Mouse (Mus musculus) lung, postnatal 4 days (tissue): ENCODE measurements at regions not wholly inside any gene's neighbourhood (a gene's known extent, or its start where the extent isn't known, plus 50 kb on each side); places are given as distances from the start of the nearest gene placed in this dataset.

Experiments used
- DNase-seq, 2 experiments: peaks; one replicate each; pipeline ENCODE4 v3.0.0; 2021

DNA sequence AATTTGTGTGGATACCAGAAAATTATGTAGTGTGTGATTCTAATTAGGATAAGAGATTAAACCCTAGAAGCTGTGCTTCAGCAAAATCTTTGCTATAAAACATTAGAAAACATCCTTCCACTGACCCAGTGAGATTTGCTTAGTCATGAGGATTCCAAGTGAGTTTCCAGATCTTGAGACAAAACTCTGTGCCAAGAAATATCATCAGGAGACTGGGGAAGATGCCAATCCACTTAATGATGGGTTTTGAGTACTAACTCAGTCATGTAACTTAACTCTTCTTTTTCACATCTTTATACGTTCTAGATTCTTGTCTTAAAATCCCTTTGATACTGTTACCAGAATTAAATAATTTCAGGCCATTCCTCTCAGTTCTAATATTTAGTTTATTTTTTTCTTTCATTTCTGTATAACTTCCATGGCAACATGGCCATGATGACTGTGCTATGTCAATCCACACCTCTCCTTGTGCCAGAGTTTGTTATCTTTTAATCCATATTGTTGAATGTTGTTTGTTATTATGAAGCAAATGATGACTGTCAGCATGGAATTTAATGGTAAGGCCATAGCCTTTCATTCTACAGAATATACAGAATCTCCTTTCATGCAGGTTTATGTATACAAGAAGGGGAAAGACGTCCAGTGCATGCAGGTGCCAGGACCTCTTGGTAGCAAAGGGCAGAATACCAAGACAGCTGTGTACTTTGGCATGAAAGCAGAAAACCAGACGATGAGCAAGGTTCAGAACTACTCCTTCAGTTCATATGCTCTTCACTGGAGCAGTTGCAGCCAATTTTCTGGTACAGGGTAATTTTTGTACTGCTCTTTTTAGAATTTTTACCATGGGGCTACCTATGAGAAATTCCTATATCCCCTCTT lies 599.7 kb upstream of the Adamts5 start:
- no peak for DNase-seq

- DNase-seq: no peak
Measured at GRCm38 (mm10) chr16:86475145-86475544, 573.5 kb upstream of the Adamts5 start.

- DNase-seq: peak in 1 of 2 experiments; percentile 18
Measured at GRCm38 (mm10) chr16:86473059-86473740, 571.6 kb upstream of the Adamts5 start.

- no peak for DNase-seq
Measured at GRCm38 (mm10) chr16:86461073-86461472, 559.4 kb upstream of the Adamts5 start.

- DNase-seq: no peak
Measured at GRCm38 (mm10) chr16:86456649-86457048, 555.0 kb upstream of the Adamts5 start.

DNA sequence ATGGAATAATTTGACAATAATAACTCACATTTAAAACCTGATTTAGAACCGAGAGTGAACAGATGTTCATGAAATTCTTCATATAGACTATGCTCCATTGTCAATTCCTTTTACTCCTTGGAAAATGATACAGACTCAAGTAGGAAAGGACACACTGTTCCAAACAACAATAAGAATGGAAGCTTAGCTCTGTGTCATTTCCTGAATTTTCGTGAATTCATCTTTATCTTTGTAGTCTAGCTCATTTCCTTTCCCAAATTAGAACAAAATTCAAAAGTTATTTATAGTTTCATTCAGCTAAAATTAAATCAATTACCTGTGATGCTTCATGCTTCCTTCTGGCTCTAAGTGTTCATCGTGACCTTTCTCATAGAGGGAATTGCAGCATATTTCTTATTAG lies 553.2 kb upstream of the Adamts5 start:
- no peak for DNase-seq

- DNase-seq: no peak
Measured at GRCm38 (mm10) chr16:86454031-86454430, 552.4 kb upstream of the Adamts5 start.

- no peak for DNase-seq
Measured at GRCm38 (mm10) chr16:86448478-86449160, 547.0 kb upstream of the Adamts5 start.

GRCm38 (mm10) chr16:86419458-86419857 lies 517.8 kb upstream of the Adamts5 start:
- DNase-seq: peak in 1 of 2 experiments; percentile 74

DNA sequence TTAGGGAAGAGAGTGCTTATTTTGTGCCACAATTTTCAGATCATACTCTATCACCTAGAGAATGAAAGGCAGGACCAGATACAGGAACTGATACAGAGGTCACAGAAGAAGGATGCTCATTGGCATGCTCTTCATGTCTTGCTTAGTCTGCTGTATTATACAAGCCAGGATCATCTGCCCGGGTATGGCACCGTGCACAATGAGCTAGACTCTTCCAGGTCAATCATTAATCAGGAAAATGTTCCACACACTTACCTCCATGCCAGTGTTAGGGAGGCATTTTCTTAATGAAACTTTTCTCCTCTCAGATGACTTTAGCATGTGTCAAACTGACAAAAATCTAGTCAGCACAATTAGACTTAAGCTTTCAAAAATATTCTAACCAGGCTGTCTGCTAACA lies 502.7 kb upstream of the Adamts5 start:
- no peak for DNase-seq

- DNase-seq: no peak
Measured at GRCm38 (mm10) chr16:86401381-86401780, 499.8 kb upstream of the Adamts5 start.

DNA sequence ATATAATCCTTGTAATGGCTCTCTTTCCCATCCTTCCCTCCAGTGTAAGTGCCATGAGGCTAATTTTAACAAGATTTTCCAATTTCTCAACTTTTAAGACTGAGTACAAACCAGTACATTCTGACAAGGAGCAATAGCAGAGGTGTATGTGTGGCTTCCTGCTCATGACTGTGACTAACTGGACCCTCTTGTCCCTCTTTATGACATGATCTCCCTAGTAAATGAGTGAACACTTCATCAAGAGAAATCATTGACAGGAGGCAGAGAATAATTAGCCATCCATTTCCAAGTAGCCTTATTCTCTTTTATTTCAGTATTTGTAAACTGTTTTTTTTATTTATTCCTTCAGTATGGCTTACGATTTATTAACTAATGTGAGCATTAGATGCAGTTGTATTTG lies 497.7 kb upstream of the Adamts5 start:
- no peak for DNase-seq

DNA sequence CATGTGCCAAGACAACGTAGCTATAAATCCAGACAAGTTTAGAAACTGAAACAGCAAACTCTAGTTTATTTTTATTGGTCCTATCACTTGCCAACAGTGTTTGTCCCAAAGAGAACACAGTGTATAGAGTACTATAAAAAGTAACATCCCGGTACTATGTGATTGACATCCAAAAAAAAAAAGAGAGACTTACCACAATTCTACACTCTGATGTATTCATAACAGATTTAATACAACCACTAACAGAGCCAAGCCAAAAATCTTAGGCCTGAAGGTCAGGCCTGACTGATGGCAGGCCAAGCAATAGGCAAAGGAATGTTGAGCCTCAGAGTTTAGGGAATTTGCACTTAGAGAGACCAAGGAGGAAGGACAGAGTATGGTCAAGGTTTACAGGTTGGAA lies 495.9 kb upstream of the Adamts5 start:
- DNase-seq: no peak

GRCm38 (mm10) chr16:86389063-86389723 lies 487.6 kb upstream of the Adamts5 start:
- no peak for DNase-seq

DNA sequence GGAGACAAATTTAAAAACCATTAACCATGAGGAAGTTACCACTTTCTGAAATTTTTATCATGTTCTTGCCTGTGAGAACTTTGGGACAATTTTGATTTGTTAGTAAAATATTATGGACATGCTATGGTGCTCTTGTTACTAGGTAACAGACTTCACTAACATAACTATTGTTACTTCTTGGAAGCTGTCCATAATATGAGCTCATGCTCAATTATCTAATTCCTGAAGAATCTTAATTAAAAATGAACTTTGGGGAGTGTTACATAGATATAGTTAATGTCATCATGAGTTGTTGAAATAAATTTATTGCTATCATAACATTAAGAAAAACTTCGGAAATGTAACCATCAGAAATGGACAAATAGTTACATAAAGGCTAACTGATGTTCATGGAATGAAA lies 486.5 kb upstream of the Adamts5 start:
- DNase-seq: no peak

GRCm38 (mm10) chr16:86377991-86378390 lies 476.4 kb upstream of the Adamts5 start:
- DNase-seq: no peak

DNA sequence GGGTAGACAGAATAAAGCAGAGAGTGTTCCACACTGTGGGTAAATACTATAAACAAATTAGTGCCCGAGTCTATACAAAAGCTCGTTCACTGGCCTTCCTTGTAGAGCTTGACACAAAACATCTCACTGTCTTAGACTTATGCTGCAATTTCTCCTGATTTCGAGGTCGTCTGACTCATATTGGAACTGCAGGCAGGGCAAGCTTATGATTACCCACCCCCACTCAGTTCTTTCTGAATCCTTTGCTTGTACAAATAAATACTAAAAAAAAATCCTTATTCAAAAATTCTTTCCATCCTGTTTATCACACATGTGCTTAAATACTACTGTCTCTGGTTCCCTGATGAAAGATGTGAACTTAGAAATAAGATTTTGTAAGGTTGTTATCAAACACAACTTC lies 470.0 kb upstream of the Adamts5 start:
- no peak for DNase-seq

DNA sequence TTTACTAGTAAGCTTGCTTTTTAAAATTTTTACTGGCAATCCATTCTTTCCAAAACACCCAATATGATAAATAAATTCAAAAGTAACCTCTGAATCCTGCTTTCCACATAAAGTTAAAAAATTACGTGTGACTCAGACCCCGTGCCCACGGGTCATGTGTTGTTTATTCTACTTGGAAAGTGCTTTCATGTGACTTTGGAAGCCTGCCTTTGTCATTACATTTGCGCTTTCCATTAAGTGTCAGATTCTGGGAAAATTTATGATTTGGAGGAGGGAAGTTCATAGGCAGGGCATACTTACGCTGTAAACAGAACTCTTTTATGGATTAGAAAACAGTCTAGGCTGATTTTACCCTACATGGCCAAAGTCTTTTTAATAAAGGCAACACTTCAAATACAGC lies 466.8 kb upstream of the Adamts5 start:
- peak; percentile 10 to 27 for DNase-seq

DNA sequence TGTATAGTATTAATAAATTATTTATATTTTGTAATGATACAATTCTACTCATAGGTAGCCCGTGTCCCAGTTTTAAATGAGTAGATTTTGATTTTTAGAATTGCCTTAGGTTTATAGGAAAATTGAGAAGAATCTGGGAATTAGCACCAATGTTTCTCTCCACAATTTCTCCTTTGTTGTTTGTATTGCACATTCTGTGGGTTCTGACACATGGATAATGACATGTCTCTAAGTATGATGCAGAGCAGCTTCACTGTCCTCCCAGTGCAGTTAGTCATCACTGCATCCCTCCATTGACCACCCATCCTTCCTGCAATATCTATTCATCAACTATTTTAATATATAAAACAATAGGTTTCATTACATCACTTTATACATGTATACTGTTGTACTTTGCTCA lies 464.6 kb upstream of the Adamts5 start:
- no peak for DNase-seq

DNA sequence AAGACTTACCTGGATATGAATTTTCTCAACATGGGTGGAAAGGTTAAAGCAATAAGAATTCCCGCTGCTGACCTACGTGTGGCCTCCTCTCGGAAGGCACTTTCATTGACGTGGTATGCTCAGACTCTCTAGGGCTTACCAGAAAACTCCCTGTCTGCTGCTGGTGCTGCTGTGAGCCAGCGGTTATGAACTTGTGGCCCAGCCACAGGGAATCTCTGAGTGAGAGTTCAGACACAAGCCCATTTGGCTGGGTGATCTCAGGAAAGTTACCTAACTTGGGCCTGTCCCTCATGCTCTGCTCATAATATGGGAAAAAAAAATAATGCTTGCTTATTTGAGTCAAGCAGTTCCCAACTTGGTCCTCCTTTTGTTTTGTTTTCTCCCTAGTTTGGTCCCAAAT lies 459.5 kb upstream of the Adamts5 start:
- DNase-seq: no peak

- DNase-seq: no peak
Measured at GRCm38 (mm10) chr16:86355036-86355435, 453.4 kb upstream of the Adamts5 start.

- no peak for DNase-seq
Measured at GRCm38 (mm10) chr16:86347753-86348152, 446.1 kb upstream of the Adamts5 start.

DNA sequence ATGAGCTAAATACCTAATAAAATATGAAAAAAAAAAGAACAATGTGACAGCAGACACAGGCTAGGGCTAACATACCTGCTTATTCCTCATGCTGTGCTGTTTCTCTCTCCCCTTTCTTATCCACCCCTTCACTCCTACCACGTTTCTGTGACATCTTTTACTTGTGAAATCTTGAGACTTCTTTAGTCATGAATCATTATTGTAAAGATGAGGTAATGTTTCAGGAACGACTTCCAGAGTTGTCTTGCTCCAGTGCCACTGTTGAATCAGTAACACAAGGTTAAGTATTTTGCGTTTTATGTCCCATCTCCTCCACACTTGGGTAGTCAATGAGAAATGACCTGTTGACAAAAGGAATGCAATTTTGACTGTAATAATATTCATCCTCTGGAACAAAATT lies 445.3 kb upstream of the Adamts5 start:
- DNase-seq: no peak
